In the genomic region with DNA sequence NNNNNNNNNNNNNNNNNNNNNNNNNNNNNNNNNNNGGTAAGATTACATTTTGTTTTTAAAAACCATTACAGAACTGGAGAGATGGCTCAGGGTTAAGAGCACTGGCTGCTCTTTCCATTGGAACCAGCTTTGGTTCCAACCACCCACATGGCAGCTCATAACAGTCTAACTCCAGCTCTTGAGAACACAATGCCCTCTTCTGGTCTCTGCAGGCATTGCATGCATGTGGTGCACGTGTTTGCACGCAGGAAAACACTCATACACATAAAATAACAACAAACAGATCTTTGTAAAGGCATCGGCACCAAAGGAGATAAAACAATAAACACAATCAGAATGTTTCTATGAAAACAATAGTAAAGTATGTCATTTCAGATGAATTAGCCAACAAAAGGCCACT, we compare ENCODE assay signal across 17 mouse cellular contexts. TPM values are rescaled to one million over a fixed set of nuclear protein-coding genes. Genes with fewer than 3 reads are reported as not detected.
A peak's percentile ranks its signal among the peaks of the same experiment; 100 is the strongest.
DNase-seq lines count a peak whose midpoint lies in the region; ATAC-seq and TF ChIP-seq lines count a peak whose summit lies in the region.
"Had no signal": no experiment of that assay in that cellular context is flagged by ENCODE, and none has a peak within 500 bp of the region (broad histone marks: within the 10 kb centered on the region; RNA-seq: fewer than 3 reads in every experiment).

No protein-coding gene starts in this region.

- H3K4me3 ChIP-seq in kidney, postnatal 0 days (replicated peaks; ENCODE audit: low read depth, low read length) = no peak overlapping the region
- H3K4me3 ChIP-seq in midbrain, postnatal 0 days (ENCODE audit: low read depth, low read length) = no peak overlapping the region
- H3K4me3 ChIP-seq in midbrain, embryonic 16.5 days (ENCODE audit: low read depth, low read length) = no peak overlapping the region
- H3K4me3 ChIP-seq: forebrain, embryonic 10.5 days; limb, embryonic 13.5 days; midbrain, embryonic 15.5 days had no signal

- 0 out of 2 replicates have a peak, but pooled peaks have one; percentile 37 for TF ChIP-seq CTCF in kidney, postnatal 0 days (IDR thresholded peaks at IDR 0.05; ENCODE audit: low read depth)
- peak; percentile 48 for TF ChIP-seq CTCF in midbrain, postnatal 0 days (IDR thresholded peaks at IDR 0.05)

- no peak overlapping the region for H3K4me2 ChIP-seq in kidney, postnatal 0 days (ENCODE audit: low read length)
- no peak overlapping the region for H3K4me2 ChIP-seq in midbrain, postnatal 0 days (ENCODE audit: low read depth, low read length, poor library complexity, severe bottlenecking)
- H3K4me2 ChIP-seq in midbrain, embryonic 16.5 days (ENCODE audit: low read length) = no peak overlapping the region
- H3K4me2 ChIP-seq: limb, embryonic 13.5 days; midbrain, embryonic 15.5 days had no signal

- 58% methylated on average over 3 of the region's 3 CpGs for WGBS in kidney, postnatal 0 days
- WGBS in midbrain, postnatal 0 days = 55% methylated on average over 3 of the region's 3 CpGs
- WGBS in midbrain, embryonic 16.5 days = 57% methylated on average over 3 of the region's 3 CpGs

- no peaks in the 10 kb centered on the region for H3K4me1 ChIP-seq in kidney, postnatal 0 days (replicated peaks; ENCODE audit: insufficient read depth, low read length)
- no peaks in the 10 kb centered on the region for H3K4me1 ChIP-seq in midbrain, postnatal 0 days (ENCODE audit: insufficient read depth, low read length)
- H3K4me1 ChIP-seq in midbrain, embryonic 16.5 days (ENCODE audit: control insufficient read depth, insufficient read depth, low read length) = no peaks in the 10 kb centered on the region

- H3K9me3 ChIP-seq in kidney, postnatal 0 days (replicated peaks; ENCODE audit: low read length) = no peaks in the 10 kb centered on the region
- H3K9me3 ChIP-seq in midbrain, postnatal 0 days (ENCODE audit: low read length) = no peaks in the 10 kb centered on the region
- no peaks in the 10 kb centered on the region for H3K9me3 ChIP-seq in midbrain, embryonic 16.5 days (replicated peaks; ENCODE audit: control insufficient read depth, low read length, poor library complexity, severe bottlenecking)
- H3K9me3 ChIP-seq: midbrain, embryonic 15.5 days had no signal

- H3K27me3 ChIP-seq in kidney, postnatal 0 days (ENCODE audit: insufficient read depth, low read length) = no peaks in the 10 kb centered on the region
- H3K27me3 ChIP-seq in midbrain, postnatal 0 days (ENCODE audit: insufficient read depth, low read length) = no peaks in the 10 kb centered on the region
- H3K27me3 ChIP-seq in midbrain, embryonic 16.5 days (ENCODE audit: control insufficient read depth, insufficient read depth, low read depth, low read length) = no peaks in the 10 kb centered on the region
- H3K27me3 ChIP-seq: limb, embryonic 13.5 days; midbrain, embryonic 15.5 days had no signal

- peak; percentile 47 for DNase-seq in CD4-positive, CD25-positive, alpha-beta regulatory T cell, adult 2 months (ENCODE audit: low read depth, low spot score)
- no peak for DNase-seq in kidney, postnatal 0 days (ENCODE audit: low spot score)
- no peak for DNase-seq in kidney, postnatal 10 days
- DNase-seq in midbrain, postnatal 0 days (ENCODE audit: low spot score) = no peak
- peak; percentile 32 for DNase-seq in naive thymus-derived CD4-positive, alpha-beta T cell, adult 2 months (ENCODE audit: low read depth)
- DNase-seq in frontal cortex, postnatal 14 days (ENCODE audit: low spot score in 2 of 2) = no peak
- DNase-seq: cerebellum, adult 9-11 months; heart, postnatal 36 days; kidney, postnatal 4 days; lung, postnatal 14 days; retina, postnatal 1 day had no signal

- no peak overlapping the region for H3K27ac ChIP-seq in kidney, postnatal 0 days
- H3K27ac ChIP-seq in midbrain, postnatal 0 days (ENCODE audit: low read depth, low read length) = no peak overlapping the region
- no peak overlapping the region for H3K27ac ChIP-seq in midbrain, embryonic 16.5 days (ENCODE audit: low read length)
- H3K27ac ChIP-seq: forebrain, embryonic 10.5 days; limb, embryonic 13.5 days; midbrain, embryonic 15.5 days had no signal

- no peak overlapping the region for H3K9ac ChIP-seq in kidney, postnatal 0 days (ENCODE audit: low read depth, low read length)
- no peak overlapping the region for H3K9ac ChIP-seq in midbrain, postnatal 0 days (replicated peaks; ENCODE audit: low read length, poor library complexity, severe bottlenecking)
- no peak overlapping the region for H3K9ac ChIP-seq in midbrain, embryonic 16.5 days (ENCODE audit: low read depth, low read length)
- H3K9ac ChIP-seq: limb, embryonic 13.5 days; midbrain, embryonic 15.5 days had no signal

- no peaks in the 10 kb centered on the region for H3K36me3 ChIP-seq in kidney, postnatal 0 days (ENCODE audit: insufficient read depth, low read length)
- H3K36me3 ChIP-seq in midbrain, postnatal 0 days (ENCODE audit: insufficient read depth, low read length) = no peaks in the 10 kb centered on the region
- no peaks in the 10 kb centered on the region for H3K36me3 ChIP-seq in midbrain, embryonic 16.5 days (ENCODE audit: control insufficient read depth, insufficient read depth, low read length)
- H3K36me3 ChIP-seq: forebrain, embryonic 10.5 days; midbrain, embryonic 15.5 days had no signal

- ATAC-seq in CD4-positive, CD25-positive, alpha-beta regulatory T cell, adult 4 months = no peak
- ATAC-seq in kidney, postnatal 0 days (replicated peaks; ENCODE audit: low FRiP score, low read depth) = no peak
- ATAC-seq in midbrain, postnatal 0 days (ENCODE audit: low FRiP score) = no peak
- ATAC-seq in midbrain, embryonic 16.5 days = no peak
- ATAC-seq: intestine, embryonic 16.5 days; midbrain, embryonic 15.5 days had no signal

RNA-seq across cellular contexts. Expression of gene Azin2, which starts 19.9 kb away (rescaled TPM):
- under 1 TPM in 1 of 2 experiments, not detected in 1; 0.66 TPM for polyA plus RNA-seq in CD4-positive, CD25-positive, alpha-beta regulatory T cell, adult 4 months (2017; shearing (Covaris generic))
- polyA plus RNA-seq in kidney, postnatal 0 days (2015; fragmentation: Nextera tagmentation; extraction: Ambion mirVana) = 21.5 and 23.0 TPM in 2 replicates
- total RNA-seq in midbrain, postnatal 0 days (2014; rRNA removed) = 20.2 and 29.3 TPM in 2 replicates
- 21.7 and 28.5 TPM in 2 replicates for polyA plus RNA-seq in midbrain, postnatal 0 days (2015; fragmentation: Nextera tagmentation; extraction: Ambion mirVana)
- 16.6 and 20.2 TPM in 2 replicates for polyA plus RNA-seq in midbrain, embryonic 16.5 days (2015; fragmentation: Nextera tagmentation; extraction: Ambion mirVana)

RNA-seq across cellular contexts. Expression of gene Ak2, which starts 49.4 kb away (rescaled TPM):
- 100 to 1,000 TPM in 1 of 2 experiments, 10 to 100 TPM in 1; 74.6 to 113 TPM for polyA plus RNA-seq in CD4-positive, CD25-positive, alpha-beta regulatory T cell, adult 4 months (2017; shearing (Covaris generic))
- polyA plus RNA-seq in kidney, postnatal 0 days (2015; fragmentation: Nextera tagmentation; extraction: Ambion mirVana) = 173 and 188 TPM in 2 replicates
- total RNA-seq in midbrain, postnatal 0 days (2014; rRNA removed) = 28.8 and 31.0 TPM in 2 replicates
- polyA plus RNA-seq in midbrain, postnatal 0 days (2015; fragmentation: Nextera tagmentation; extraction: Ambion mirVana) = 66.0 and 67.1 TPM in 2 replicates
- polyA plus RNA-seq in midbrain, embryonic 16.5 days (2015; fragmentation: Nextera tagmentation; extraction: Ambion mirVana) = 81.6 and 81.7 TPM in 2 replicates

RNA-seq across cellular contexts. Expression of gene Trim62, which starts 59.0 kb away (rescaled TPM):
- 1 to 10 TPM; 1.3 to 1.6 TPM for polyA plus RNA-seq in CD4-positive, CD25-positive, alpha-beta regulatory T cell, adult 4 months (2017; shearing (Covaris generic))
- polyA plus RNA-seq in kidney, postnatal 0 days (2015; fragmentation: Nextera tagmentation; extraction: Ambion mirVana) = 5.4 and 6.2 TPM in 2 replicates
- 22.3 and 25.2 TPM in 2 replicates for total RNA-seq in midbrain, postnatal 0 days (2014; rRNA removed)
- polyA plus RNA-seq in midbrain, postnatal 0 days (2015; fragmentation: Nextera tagmentation; extraction: Ambion mirVana) = 25.9 and 26.8 TPM in 2 replicates
- 17.6 and 18.5 TPM in 2 replicates for polyA plus RNA-seq in midbrain, embryonic 16.5 days (2015; fragmentation: Nextera tagmentation; extraction: Ambion mirVana)

Comparison
In these comparisons a context has a peak if more than half of its experiments do, and no peak if none do; other contexts are left out.
1. DNase-seq: peak in CD4-positive, CD25-positive, alpha-beta regulatory T cell, adult 2 months (single experiment) and naive thymus-derived CD4-positive, alpha-beta T cell, adult 2 months (single experiment); none in kidney, postnatal 0 days (single experiment), kidney, postnatal 10 days (single experiment), midbrain, postnatal 0 days (single experiment) and frontal cortex, postnatal 14 days (0 of 2).
2. RNA of gene Azin2, which starts 19.9 kb away (polyA plus RNA-seq): 21.7 to 28.5 TPM in midbrain, postnatal 0 days, 21.5 to 23.0 TPM in kidney, postnatal 0 days and 16.6 to 20.2 TPM in midbrain, embryonic 16.5 days; 0.66 TPM in CD4-positive, CD25-positive, alpha-beta regulatory T cell, adult 4 months; every median in the first group is over 10 times any median in the second.